Mouse (Mus musculus) hindbrain, embryonic 14.5 days (tissue): ENCODE results near the gene Gata3. TPM values are rescaled to one million over a fixed set of nuclear protein-coding genes. Genes with fewer than 3 reads are reported as not detected.
A peak's percentile ranks its signal among the peaks of the same experiment; 100 is the strongest.

Source experiments
- ATAC-seq: fragments of 200-750 bp; cut with Nextera tagmentation; 2 replicates; pipeline ENCODE4 v1.8.0; 2017; ENCODE audit warnings: moderate number of reproducible peaks, mild to moderate bottlenecking, moderate TSS enrichment, moderate library complexity; ENCODE audit not compliant: low FRiP score
- DNase-seq: peaks from one replicate; pipeline ENCODE4 v3.0.0-alpha.2; 2015; ENCODE audit warnings: low spot score
- H3K27ac ChIP-seq: fragments of 300-500 bp; sonication (generic); 2 replicates; pipeline ENCODE4 v1.5.1; 2014; ENCODE audit warnings: mild to moderate bottlenecking, moderate library complexity
- H3K27me3 ChIP-seq: fragments of 300-500 bp; sonication (generic); 2 replicates; pipeline ENCODE4 v1.6.1; 2014; ENCODE audit warnings: mild to moderate bottlenecking, low read length, mixed read lengths; ENCODE audit not compliant: control insufficient read depth, insufficient read depth
- H3K36me3 ChIP-seq: fragments of 300-500 bp; sonication (generic); replicated peaks from 2 replicates; pipeline ENCODE4 v1.6.1; 2014; ENCODE audit not compliant: control insufficient read depth, insufficient read depth
- H3K4me1 ChIP-seq: fragments of 300-500 bp; sonication (generic); replicated peaks from 2 replicates; pipeline ENCODE4 v1.6.1; 2014; ENCODE audit warnings: antibody characterized with exemption, low read length, mixed read lengths; ENCODE audit not compliant: control insufficient read depth, insufficient read depth
- H3K4me2 ChIP-seq: fragments of 300-500 bp; sonication (generic); replicated peaks from 2 replicates; pipeline ENCODE4 v1.6.1; 2014; ENCODE audit warnings: mild to moderate bottlenecking, moderate library complexity
- H3K4me3 ChIP-seq: fragments of 300-500 bp; sonication (generic); replicated peaks from 2 replicates; pipeline ENCODE4 v1.5.1; 2014; ENCODE audit warnings: mild to moderate bottlenecking, low read length
- H3K9ac ChIP-seq: fragments of 300-500 bp; sonication (generic); 2 replicates; pipeline ENCODE4 v1.6.1; 2014
- H3K9me3 ChIP-seq: fragments of 300-500 bp; sonication (generic); 2 replicates; pipeline ENCODE4 v1.6.1; 2016; ENCODE audit warnings: low read length; ENCODE audit not compliant: control insufficient read depth
- WGBS: fragments of 180-500 bp; shearing (Covaris S2); extraction: QIAGEN DNeasy Blood & Tissue Kit; methylation state at CpG from one replicate; pipeline ENCODE4 v1.1.7; 2014; 5-methylcytosine and 5-hydroxymethylcytosine counted together
- polyA plus RNA-seq: library from polyadenylated mRNA; unstranded; fragments of >200 nt; fragmentation: Nextera tagmentation; extraction: Ambion mirVana; gene quantifications from 2 replicates; pipeline ENCODE4 v1.2.1, GENCODE M21; 2014

Gata3 gene
- polyA plus RNA-seq, 1 experiment from 2014 or later: 28.2 TPM

- H3K9me3 ChIP-seq: no peaks in the 10 kb centered on the region
- no peak overlapping the region for H3K4me2 ChIP-seq
- H3K36me3 ChIP-seq: no peaks in the 10 kb centered on the region
- H3K9ac ChIP-seq: no peak overlapping the region
- no peak for DNase-seq
- 3% methylated on average over 8 of the region's 8 CpGs for WGBS
- no peaks in the 10 kb centered on the region; the same call in 1 of the 2 replicates for H3K4me1 ChIP-seq
- H3K27me3 ChIP-seq: peaks cover 71% of the 10 kb centered on the region
- H3K27ac ChIP-seq: no peak overlapping the region
- no peak overlapping the region for H3K4me3 ChIP-seq
- no peak for ATAC-seq
Observed at GRCm38 (mm10) chr2:9897846-9898245, 8.0 kb upstream of the Gata3 start.

DNA sequence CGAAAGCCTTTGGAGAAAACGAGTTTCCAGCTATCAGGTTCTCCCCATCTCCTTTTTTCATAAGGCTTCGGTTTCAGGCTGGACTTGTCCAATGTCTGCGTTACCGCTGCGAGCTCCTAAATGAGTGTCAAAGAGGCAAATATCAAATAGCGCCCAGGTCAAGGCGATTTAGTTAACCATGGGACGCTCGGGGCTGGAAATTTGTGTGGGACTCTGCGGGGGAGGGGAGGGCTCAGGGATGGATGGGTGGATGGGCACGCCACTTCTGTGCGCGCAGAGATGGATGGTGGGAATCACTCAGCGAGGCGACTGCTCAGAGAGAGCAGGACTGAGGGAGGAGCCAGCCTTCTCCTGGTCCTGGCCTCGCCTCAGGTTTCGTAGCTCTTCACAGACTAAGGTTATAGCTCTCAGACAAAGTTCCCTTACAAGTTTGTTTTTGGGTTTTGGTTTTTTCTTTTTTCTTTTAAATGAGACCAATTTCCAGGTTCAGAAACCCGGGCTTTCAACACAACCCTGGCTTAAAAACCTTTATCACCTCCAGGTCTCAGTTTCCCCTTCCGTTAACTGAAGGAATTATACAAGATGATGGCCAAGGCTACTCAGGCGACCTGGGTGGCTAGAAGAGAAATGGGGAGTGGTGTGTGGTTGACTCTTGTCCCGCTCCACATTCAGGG is 6.4 kb upstream of the Gata3 start:
- no peak for ATAC-seq
- Histone ChIP-seq H3K36me3 (no peaks in the 10 kb centered on the region), H3K4me3 (no peak overlapping the region), H3K4me1 (no peaks in the 10 kb centered on the region; the same call in 1 of the 2 replicates), H3K9ac (no peak overlapping the region), H3K27me3 (peaks cover 86% of the 10 kb centered on the region), H3K9me3 (no peaks in the 10 kb centered on the region), H3K4me2 (peak overlapping the region; percentile 30), H3K27ac (no peak overlapping the region)
- DNase-seq: no peak
- WGBS: under 1% methylated on average over 22 of the region's 22 CpGs

- peaks cover 98% of the 10 kb centered on the region for H3K27me3 ChIP-seq
Observed at GRCm38 (mm10) chr2:9894836-9895593, 5.2 kb upstream of the Gata3 start.

GRCm38 (mm10) chr2:9893272-9893953 is 3.6 kb upstream of the Gata3 start:
- Histone ChIP-seq H3K4me3 (no peak overlapping the region), H3K4me2 (no peak overlapping the region), H3K27ac (no peak overlapping the region), H3K4me1 (no peaks in the 10 kb centered on the region; the same call in 1 of the 2 replicates), H3K27me3 (peaks cover 98% of the 10 kb centered on the region), H3K9me3 (no peaks in the 10 kb centered on the region), H3K36me3 (no peaks in the 10 kb centered on the region), H3K9ac (no peak overlapping the region)
- ATAC-seq (no peak), DNase-seq (no peak)
- 3% methylated on average over 6 of the region's 6 CpGs for WGBS

More at GRCm38 (mm10) chr2:9894836-9895593, 5.2 kb upstream of the Gata3 start:
- Histone ChIP-seq H3K9me3 (no peaks in the 10 kb centered on the region), H3K27ac (no peak overlapping the region), H3K4me1 (no peaks in the 10 kb centered on the region; the same call in 1 of the 2 replicates), H3K36me3 (no peaks in the 10 kb centered on the region), H3K4me3 (no peak overlapping the region), H3K9ac (no peak overlapping the region), H3K4me2 (no peak overlapping the region)
- 2% methylated on average over 19 of the region's 19 CpGs for WGBS
- ATAC-seq (no peak), DNase-seq (no peak)

GRCm38 (mm10) chr2:9892541-9892940 is 2.7 kb upstream of the Gata3 start:
- DNase-seq: no peak
- peaks cover 98% of the 10 kb centered on the region for H3K27me3 ChIP-seq
- ATAC-seq: no peak

DNA sequence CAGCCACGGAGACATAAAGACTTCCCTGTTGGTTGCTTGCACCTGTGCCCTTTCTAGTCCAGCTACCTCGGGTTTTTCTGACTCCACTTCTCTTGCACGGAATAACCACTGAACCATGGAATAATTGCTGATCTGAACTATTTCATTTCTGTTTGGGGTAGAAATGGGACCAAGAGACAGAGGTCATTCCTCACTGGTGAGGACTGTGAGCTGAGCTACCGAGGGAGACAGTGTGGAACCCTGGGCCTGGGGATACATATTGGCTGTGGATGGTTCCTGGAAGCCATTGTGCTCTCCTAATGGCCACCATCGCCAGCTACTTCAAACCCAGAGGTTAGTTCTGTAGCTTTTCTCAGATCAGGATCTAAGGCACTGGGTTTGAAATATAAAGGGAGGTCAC is 1.1 kb upstream of the Gata3 start:
- Histone ChIP-seq H3K27me3 (peaks cover 98% of the 10 kb centered on the region), H3K27ac (no peak overlapping the region), H3K9ac (no peak overlapping the region), H3K4me1 (no peaks in the 10 kb centered on the region), H3K4me3 (no peak overlapping the region), H3K4me2 (no peak overlapping the region), H3K36me3 (no peaks in the 10 kb centered on the region), H3K9me3 (no peaks in the 10 kb centered on the region)
- ATAC-seq: no peak
- 4% methylated on average over 5 of the region's 5 CpGs for WGBS
- DNase-seq: no peak

More at GRCm38 (mm10) chr2:9892541-9892940, 2.7 kb upstream of the Gata3 start:
- 5% methylated on average over 7 of the region's 7 CpGs for WGBS
- no peak overlapping the region for H3K9ac ChIP-seq
- peak overlapping the region; percentile 47; the same call in 1 of the 2 replicates for H3K27ac ChIP-seq
- H3K4me1 ChIP-seq: no peaks in the 10 kb centered on the region; the same call in 1 of the 2 replicates
- no peaks in the 10 kb centered on the region for H3K9me3 ChIP-seq
- H3K36me3 ChIP-seq: no peaks in the 10 kb centered on the region
- no peak overlapping the region for H3K4me3 ChIP-seq
- no peak overlapping the region for H3K4me2 ChIP-seq

GRCm38 (mm10) chr2:9890251-9890650 is 417 bp upstream of the Gata3 start:
- no peak overlapping the region for H3K4me3 ChIP-seq
- H3K4me1 ChIP-seq: no peaks in the 10 kb centered on the region
- peaks cover 98% of the 10 kb centered on the region for H3K27me3 ChIP-seq
- no peak overlapping the region for H3K4me2 ChIP-seq
- under 1% methylated on average over 8 of the region's 8 CpGs for WGBS
- H3K36me3 ChIP-seq: no peaks in the 10 kb centered on the region
- no peaks in the 10 kb centered on the region for H3K9me3 ChIP-seq
- ATAC-seq (no peak), DNase-seq (no peak)
- no peak overlapping the region for H3K27ac ChIP-seq
- H3K9ac ChIP-seq: no peak overlapping the region

DNA sequence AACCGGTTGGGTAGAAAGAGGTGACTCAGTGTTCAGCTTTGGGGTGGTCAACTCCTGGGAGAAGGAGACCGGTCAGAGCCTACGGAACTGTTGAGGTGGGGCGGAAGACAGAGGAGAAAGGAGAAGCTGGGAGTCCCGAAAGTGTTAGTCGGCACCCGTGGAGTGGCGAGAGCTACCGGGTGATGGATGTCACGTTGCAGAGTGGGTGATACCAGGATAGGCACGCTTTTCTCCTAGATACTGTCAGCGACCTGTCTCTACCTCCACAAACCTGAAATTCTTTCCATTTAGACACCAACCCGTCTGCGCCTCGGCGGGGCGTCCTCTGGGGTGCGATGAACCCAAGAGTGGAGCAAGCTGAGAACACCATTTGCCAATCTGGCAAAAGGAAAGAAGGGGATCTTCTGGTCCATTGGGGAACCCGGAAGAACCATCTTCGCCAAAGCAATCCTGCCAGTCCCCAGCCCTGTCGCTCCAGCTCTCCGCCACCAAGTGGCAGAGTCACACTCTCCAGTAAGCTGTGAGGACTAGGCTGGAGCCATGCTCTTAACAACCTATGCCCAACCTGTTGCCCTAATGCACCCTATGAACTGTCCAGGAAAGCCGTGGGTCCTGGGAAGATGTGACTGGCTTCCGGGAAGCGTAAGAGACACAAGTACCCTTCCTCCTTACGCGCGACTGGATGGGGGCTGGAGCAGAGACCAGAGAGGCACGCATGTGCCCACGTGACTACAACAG is 752 bp downstream of the Gata3 start, which contains the start of gene 9230102O04Rik:
Gene 9230102O04Rik, minus strand, starts transcription at position 628 of the 738 bp plus-strand sequence.
- no peak within 1 kb of the TSS for H3K27ac ChIP-seq
- DNase-seq: no peak
- H3K9me3 ChIP-seq: no peaks in the 10 kb centered on the region
- no peaks in the 10 kb centered on the region for H3K36me3 ChIP-seq
- no peak within 1 kb of the TSS for H3K9ac ChIP-seq
- peak; percentile 63 for ATAC-seq
- H3K4me1 ChIP-seq: no peaks in the 10 kb centered on the region
- under 1% methylated on average over 30 of the region's 30 CpGs for WGBS
- peak within 1 kb of the TSS; percentile 38 for H3K4me2 ChIP-seq
- H3K4me3 ChIP-seq: peak within 1 kb of the TSS; percentile 21
- peaks cover 98% of the 10 kb centered on the region for H3K27me3 ChIP-seq
